Mouse (Mus musculus): Measurements from ENCODE around the gene Agpat1. TPM values are rescaled to one million over a fixed set of nuclear protein-coding genes. Genes with fewer than 3 reads are reported as not detected.

The Agpat1 gene
- total RNA-seq, 4 experiments from 2014 or later, result 150 to 164 (median 155) TPM

GRCm38 (mm10) chr17:34630761-34631301, 26.8 kb downstream of the Agpat1 start:
- no peak for DNase-seq (ENCODE audit: low spot score in 2 of 2)

- no peak for DNase-seq (ENCODE audit: low spot score in 2 of 2)
These were observed 27.6 kb downstream of the Agpat1 start for GRCm38 (mm10) chr17:34631647-34632046.

- peak; percentile 80 to 88 for DNase-seq (ENCODE audit: low spot score in 2 of 2)
These were observed 28.2 kb downstream of the Agpat1 start for GRCm38 (mm10) chr17:34632261-34632691.

- DNase-seq (ENCODE audit: low spot score in 2 of 2), result no peak
These were observed 31.6 kb downstream of the Agpat1 start for GRCm38 (mm10) chr17:34635671-34636070.

GRCm38 (mm10) chr17:34637459-34637858, 33.4 kb downstream of the Agpat1 start:
- no peak for DNase-seq (ENCODE audit: low spot score in 2 of 2)

GRCm38 (mm10) chr17:34639461-34640255, 35.6 kb downstream of the Agpat1 start:
- DNase-seq (ENCODE audit: low spot score in 2 of 2), result no peak

- no peak for DNase-seq (ENCODE audit: low spot score in 2 of 2)
These were observed 36.9 kb downstream of the Agpat1 start for GRCm38 (mm10) chr17:34640778-34641601.

GRCm38 (mm10) chr17:34641945-34642344, 37.9 kb downstream of the Agpat1 start:
- no peak for DNase-seq (ENCODE audit: low spot score in 2 of 2)

GRCm38 (mm10) chr17:34643379-34643778, 39.3 kb downstream of the Agpat1 start:
- DNase-seq (ENCODE audit: low spot score in 2 of 2), result no peak

- DNase-seq (ENCODE audit: low spot score in 2 of 2), result no peak
These were observed 39.9 kb downstream of the Agpat1 start for GRCm38 (mm10) chr17:34643944-34644343.

- DNase-seq (ENCODE audit: low spot score in 2 of 2), result peak; percentile 92 to 95
These were observed 40.5 kb downstream of the Agpat1 start, which contains the start of gene Fkbpl for GRCm38 (mm10) chr17:34644608-34645007. Fkbpl (plus strand) TSS chr17:34644764.

GRCm38 (mm10) chr17:34645256-34645829, 41.3 kb downstream of the Agpat1 start:
- no peak for DNase-seq (ENCODE audit: low spot score in 2 of 2)

- peak in 1 of 2 experiments; percentile 18 for DNase-seq (ENCODE audit: low spot score in 2 of 2)
These were observed 41.9 kb downstream of the Agpat1 start for GRCm38 (mm10) chr17:34645831-34646511.

GRCm38 (mm10) chr17:34646906-34647787, 43.1 kb downstream of the Agpat1 start, which contains the start of gene Atf6b:
Atf6b (plus strand) TSS chr17:34647146.
- peak; percentile 80 to 99 for DNase-seq (ENCODE audit: low spot score in 2 of 2)

- no peak for DNase-seq (ENCODE audit: low spot score in 2 of 2)
These were observed 44.3 kb downstream of the Agpat1 start for GRCm38 (mm10) chr17:34648141-34648890.

- no peak for DNase-seq (ENCODE audit: low spot score in 2 of 2)
These were observed 45.2 kb downstream of the Agpat1 start for GRCm38 (mm10) chr17:34649106-34649864.

GRCm38 (mm10) chr17:34650781-34651180, 46.7 kb downstream of the Agpat1 start:
- DNase-seq (ENCODE audit: low spot score in 2 of 2), result no peak

GRCm38 (mm10) chr17:34651507-34652221, 47.6 kb downstream of the Agpat1 start:
- no peak for DNase-seq (ENCODE audit: low spot score in 2 of 2)

All from left cerebral cortex, adult 8-10 months (tissue).